Mouse (Mus musculus): ENCODE results near the gene Atad2b. TPM values are rescaled to one million over a fixed set of nuclear protein-coding genes. Genes with fewer than 3 reads are reported as not detected.

Atad2b gene
- total RNA-seq, 2 experiments from 2014 or later = 28.2 to 32.2 TPM

DNA sequence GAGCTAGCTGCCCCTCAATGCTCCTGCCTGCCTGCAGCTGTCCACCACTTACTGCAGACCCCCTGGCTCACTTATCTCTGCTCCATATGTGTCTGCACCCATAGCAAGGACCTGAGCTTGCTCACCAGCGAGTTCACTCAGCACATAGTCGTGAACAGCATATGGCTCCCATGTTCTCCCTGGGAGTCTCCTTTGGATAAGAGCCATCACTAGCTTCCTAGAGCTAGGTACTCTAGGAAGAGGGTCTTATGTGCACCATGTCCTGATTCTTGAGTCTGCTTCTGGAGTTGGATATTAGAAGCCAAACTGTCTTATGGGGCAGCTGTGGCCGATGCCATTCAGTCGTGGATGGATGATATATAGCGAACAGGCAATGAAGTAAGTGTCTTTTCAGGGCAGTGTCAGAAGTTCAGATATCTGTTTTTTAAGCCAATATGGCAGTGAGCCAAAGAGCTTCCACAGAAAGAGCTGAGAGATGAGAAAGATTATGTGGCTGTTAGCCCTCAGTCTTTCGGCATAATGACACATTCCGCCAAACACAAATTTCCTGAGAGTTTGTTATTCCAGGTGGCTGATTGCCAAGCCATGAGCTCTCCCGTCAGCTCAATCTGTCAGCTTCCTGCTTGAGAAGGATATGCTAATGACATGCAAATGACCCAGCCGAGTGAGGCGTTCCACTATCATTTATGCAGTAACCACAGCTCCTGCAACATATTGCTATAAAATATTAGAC is 170.8 kb downstream of the Atad2b start:
- peak; percentile 62 for DNase-seq

DNA sequence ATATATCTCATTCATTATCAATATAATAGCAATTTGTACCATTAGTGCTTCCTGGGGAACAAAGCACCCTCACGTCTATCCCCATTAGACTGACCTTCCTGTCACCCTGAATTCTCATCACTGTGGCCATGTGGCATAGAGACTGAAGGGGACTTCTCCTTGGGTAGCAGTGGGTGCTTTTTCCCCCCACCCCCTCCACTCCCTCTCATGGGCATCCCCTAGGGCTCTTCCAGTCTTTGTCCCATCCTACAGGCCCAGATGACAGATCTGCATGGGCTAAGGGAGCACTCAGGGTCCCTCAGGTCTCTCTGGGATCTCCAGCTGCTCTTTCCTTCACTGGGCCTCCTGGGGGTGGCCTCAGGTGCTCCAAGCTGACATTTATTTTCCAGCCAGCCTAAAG is 171.5 kb downstream of the Atad2b start:
- no peak for DNase-seq

Other genes with a start within 250 kb of the Atad2b start
- not detected for gene Fam228a, start 178.9 kb upstream of the Atad2b start, total RNA-seq (2021)
- gene Pfn4, start 148.3 kb upstream of the Atad2b start, total RNA-seq (2021) = 1 to 10 TPM; 3.2 to 3.7 TPM
- gene Fam228b, start 148.1 kb upstream of the Atad2b start, total RNA-seq (2021) = 1 to 10 TPM; 4.3 to 5.0 TPM
- gene Sf3b6, start 99.8 kb upstream of the Atad2b start, total RNA-seq (2021) = 10 to 100 TPM; 69.2 to 70.5 TPM
- 1 to 10 TPM; 4.0 to 8.8 TPM for gene Fkbp1b, start 75.8 kb upstream of the Atad2b start, total RNA-seq (2021)
- 10 to 100 TPM in 1 of 2 experiments, 1 to 10 TPM in 1; 9.3 to 11.4 TPM for gene Wdcp, start 74.0 kb upstream of the Atad2b start, total RNA-seq (2021)
- 1 to 10 TPM; 1.3 to 1.6 TPM for gene Mfsd2b, start 43.0 kb upstream of the Atad2b start, total RNA-seq (2021)
- gene Ubxn2a, start 9.6 kb upstream of the Atad2b start, total RNA-seq (2021) = 10 to 100 TPM; 44.9 to 49.0 TPM